Comparison of ENCODE assay signal across 9 mouse cellular contexts in genomic region chr16:5911880-5912327, GRCm38 (mm10). TPM values are rescaled to one million over a fixed set of nuclear protein-coding genes. Genes with fewer than 3 reads are reported as not detected.
DNase-seq lines count a peak whose midpoint lies in the region; ATAC-seq and TF ChIP-seq lines count a peak whose summit lies in the region.
"Had no signal": no experiment of that assay in that cellular context is flagged by ENCODE, and none has a peak within 500 bp of the region (broad histone marks: within the 10 kb centered on the region; RNA-seq: fewer than 3 reads in every experiment).

No protein-coding gene starts in this region.

- no peaks in the 10 kb centered on the region for H3K27me3 ChIP-seq in kidney, postnatal 0 days (ENCODE audit: insufficient read depth, low read length)
- H3K27me3 ChIP-seq in cerebellum, adult 2 months (ENCODE audit: control insufficient read depth, insufficient read depth, low read length) = no peaks in the 10 kb centered on the region
- H3K27me3 ChIP-seq in neural tube, embryonic 15.5 days (replicated peaks) = no peaks in the 10 kb centered on the region
- H3K27me3 ChIP-seq: embryonic facial prominence, embryonic 13.5 days had no signal

- intact Hi-C loops in gastrocnemius, adult 2 months (cut with DNase I) = no loop called here

- no peaks in the 10 kb centered on the region for H3K9me3 ChIP-seq in kidney, postnatal 0 days (replicated peaks; ENCODE audit: low read length)
- no peaks in the 10 kb centered on the region for H3K9me3 ChIP-seq in neural tube, embryonic 15.5 days (replicated peaks)
- H3K9me3 ChIP-seq: embryonic facial prominence, embryonic 13.5 days had no signal

- H3K36me3 ChIP-seq in kidney, postnatal 0 days (ENCODE audit: insufficient read depth, low read length) = no peaks in the 10 kb centered on the region
- H3K36me3 ChIP-seq in neural tube, embryonic 15.5 days = no peaks in the 10 kb centered on the region
- H3K36me3 ChIP-seq: embryonic facial prominence, embryonic 13.5 days had no signal

- no peak overlapping the region for H3K4me3 ChIP-seq in kidney, postnatal 0 days (replicated peaks; ENCODE audit: low read depth, low read length)
- no peak overlapping the region for H3K4me3 ChIP-seq in cerebellum, adult 2 months (replicated peaks; ENCODE audit: insufficient read depth, low read depth, low read length)
- H3K4me3 ChIP-seq in neural tube, embryonic 15.5 days (replicated peaks) = no peak overlapping the region
- H3K4me3 ChIP-seq in gastrocnemius, adult 2 months = no peak overlapping the region
- H3K4me3 ChIP-seq: embryonic facial prominence, embryonic 13.5 days had no signal

- DNase-seq in kidney, postnatal 0 days (ENCODE audit: low spot score) = peak; percentile 59
- DNase-seq in kidney, adult 8-10 months = no peak
- peak; percentile 91 to 97 for DNase-seq in cerebellum, adult 2 months
- peak; percentile 1 to 3 for DNase-seq in heart, adult 9 months (ENCODE audit: low spot score in 2 of 2)
- peak; percentile 27 for DNase-seq in layer of hippocampus, adult 9-10 months (ENCODE audit: low spot score)
- DNase-seq in gastrocnemius, adult 2 months = no peak
- DNase-seq in urinary bladder, postnatal 36 days (ENCODE audit: low spot score in 2 of 2) = no peak

- H3K4me1 ChIP-seq in kidney, postnatal 0 days (replicated peaks; ENCODE audit: insufficient read depth, low read length) = 0 out of 2 replicates have a peak, but pooled peaks cover 5% of the 10 kb centered on the region
- peaks cover 23% of the 10 kb centered on the region for H3K4me1 ChIP-seq in cerebellum, adult 2 months (ENCODE audit: control insufficient read depth, insufficient read depth, low read length)
- peaks cover 31% of the 10 kb centered on the region for H3K4me1 ChIP-seq in neural tube, embryonic 15.5 days
- H3K4me1 ChIP-seq: embryonic facial prominence, embryonic 13.5 days had no signal

- H3K9ac ChIP-seq in kidney, postnatal 0 days (ENCODE audit: low read depth, low read length) = no peak overlapping the region
- H3K9ac ChIP-seq in neural tube, embryonic 15.5 days (replicated peaks) = no peak overlapping the region
- H3K9ac ChIP-seq: embryonic facial prominence, embryonic 13.5 days had no signal

- H3K27ac ChIP-seq in kidney, postnatal 0 days = no peak overlapping the region
- H3K27ac ChIP-seq in cerebellum, adult 2 months (ENCODE audit: insufficient read depth, low read length) = peak overlapping the region; percentile 17; the same call in 1 of the 2 replicates
- H3K27ac ChIP-seq in neural tube, embryonic 15.5 days (replicated peaks) = peak overlapping the region; percentile 60
- H3K27ac ChIP-seq in gastrocnemius, adult 2 months = no peak overlapping the region
- H3K27ac ChIP-seq: embryonic facial prominence, embryonic 13.5 days had no signal

- no peak overlapping the region for H3K4me2 ChIP-seq in kidney, postnatal 0 days (ENCODE audit: low read length)
- no peak overlapping the region for H3K4me2 ChIP-seq in neural tube, embryonic 15.5 days
- H3K4me2 ChIP-seq: embryonic facial prominence, embryonic 13.5 days had no signal

- ATAC-seq in kidney, postnatal 0 days (replicated peaks; ENCODE audit: low FRiP score, low read depth) = no peak
- ATAC-seq in neural tube, embryonic 15.5 days (ENCODE audit: low FRiP score) = peak; percentile 84

- TF ChIP-seq CTCF in kidney, postnatal 0 days (IDR thresholded peaks at IDR 0.05; ENCODE audit: low read depth) = no peak
- TF ChIP-seq CTCF in cerebellum, adult 2 months (IDR thresholded peaks at IDR 0.05; ENCODE audit: borderline replicate concordance, insufficient read depth, low read depth, low read length) = no peak
- TF ChIP-seq CTCF in gastrocnemius, adult 2 months (IDR thresholded peaks at IDR 0.05) = no peak

- 41% methylated on average over 2 of the region's 2 CpGs for WGBS in kidney, postnatal 0 days
- WGBS in cerebellum, adult 2 months = 0% methylated on average over 2 of the region's 2 CpGs
- WGBS in neural tube, embryonic 15.5 days = 15% methylated on average over 2 of the region's 2 CpGs

- TF ChIP-seq POLR2A in cerebellum, adult 2 months (IDR thresholded peaks at IDR 0.05; ENCODE audit: borderline replicate concordance, insufficient read depth, low read length) = 0 out of 2 replicates have a peak, but pooled peaks have one; percentile 12

RNA-seq across cellular contexts. Expression of gene Rbfox1, which starts 26.7 kb away (rescaled TPM):
- 3.3 and 3.9 TPM in 2 replicates for polyA plus RNA-seq in kidney, postnatal 0 days (2015; fragmentation: Nextera tagmentation; extraction: Ambion mirVana)
- 132 and 157 TPM in 2 replicates for polyA plus RNA-seq in cerebellum, adult 2 months (2012; rRNA removed)
- 300 and 351 TPM in 2 replicates for polyA plus RNA-seq in neural tube, embryonic 15.5 days (2015; fragmentation: Nextera tagmentation; extraction: Ambion mirVana)
- 100 to 1,000 TPM; 194 to 277 TPM for total RNA-seq in gastrocnemius, adult 2 months (2021)

Comparison
In these comparisons a context has a peak if more than half of its experiments do, and no peak if none do; other contexts are left out.
1. DNase-seq: peak in kidney, postnatal 0 days (single experiment), cerebellum, adult 2 months (2 of 2), heart, adult 9 months (2 of 2) and layer of hippocampus, adult 9-10 months (single experiment); none in kidney, adult 8-10 months (0 of 2), gastrocnemius, adult 2 months (single experiment) and urinary bladder, postnatal 36 days (0 of 2).
2. H3K27ac ChIP-seq: peak in cerebellum, adult 2 months (single experiment) and neural tube, embryonic 15.5 days (single experiment); none in kidney, postnatal 0 days (single experiment) and gastrocnemius, adult 2 months (single experiment).
3. RNA of gene Rbfox1, which starts 26.7 kb away (polyA plus RNA-seq): 300 to 351 TPM in neural tube, embryonic 15.5 days and 132 to 157 TPM in cerebellum, adult 2 months; 3.3 to 3.9 TPM in kidney, postnatal 0 days; every median in the first group is over 10 times any median in the second.